Mouse (Mus musculus) erythroid progenitor cell, adult 5-6 weeks (primary cell): ENCODE results near the gene Myt1. TPM values are rescaled to one million over a fixed set of nuclear protein-coding genes. Genes with fewer than 3 reads are reported as not detected.

Experiments
- ATAC-seq: replicated peaks from 2 replicates; pipeline ENCODE4 v1.8.0; 2016; ENCODE audit warnings: moderate number of reproducible peaks, mild to moderate bottlenecking, moderate TSS enrichment, inconsistent platforms; ENCODE audit not compliant: poor library complexity, low FRiP score, severe bottlenecking
- total RNA-seq, 2 experiments: library from RNA; stranded (forward) in 1 of 2; stranded (reverse) in 1 of 2; fragments of 150-400 nt in 1 of 2; fragments of 186-747, 209-891 nt in 1 of 2; gene quantifications; 2 replicates each; pipeline versions ENCODE4 v1.2.3 to v1.2.4; 2015 to 2017; ENCODE audit warnings: low replicate concordance in 2 of 2

The Myt1 gene
- total RNA-seq (2015; ENCODE audit: low replicate concordance) (not detected in 2 replicates), total RNA-seq (2017; ENCODE audit: low replicate concordance) (not detected in 2 replicates)

- no peak for ATAC-seq
Observed at GRCm38 (mm10) chr2:181763006-181763830, at the start of gene Myt1. Gene Myt1, plus strand, starts transcription at chr2:181763332.

DNA sequence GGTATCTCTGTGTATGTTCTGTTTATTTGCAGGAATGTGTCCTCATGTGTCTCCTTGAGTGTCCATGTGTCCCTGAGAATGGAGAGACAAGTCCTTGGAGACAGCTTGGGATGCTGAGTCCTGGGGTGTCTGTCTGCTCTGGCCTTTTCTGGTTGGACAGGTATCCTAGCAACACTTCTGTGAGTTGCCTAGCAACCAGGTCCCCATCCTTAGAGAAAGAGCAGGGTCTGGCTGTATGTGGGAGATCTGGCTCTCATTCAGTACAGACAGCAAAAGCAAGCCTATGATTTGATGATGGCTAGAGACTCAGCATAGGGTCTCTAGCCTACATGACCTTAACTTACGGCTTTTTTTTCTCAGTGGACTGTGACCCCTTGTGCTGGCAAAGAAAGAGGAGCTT lies 49.4 kb upstream of the Myt1 start:
- no peak for ATAC-seq

- ATAC-seq, result no peak
Observed at GRCm38 (mm10) chr2:181714903-181715326, 48.2 kb upstream of the Myt1 start, which contains the start of gene Oprl1. Gene Oprl1, plus strand, starts transcription at chr2:181715016.

GRCm38 (mm10) chr2:181715382-181715781 lies 47.8 kb upstream of the Myt1 start:
- no peak for ATAC-seq

DNA sequence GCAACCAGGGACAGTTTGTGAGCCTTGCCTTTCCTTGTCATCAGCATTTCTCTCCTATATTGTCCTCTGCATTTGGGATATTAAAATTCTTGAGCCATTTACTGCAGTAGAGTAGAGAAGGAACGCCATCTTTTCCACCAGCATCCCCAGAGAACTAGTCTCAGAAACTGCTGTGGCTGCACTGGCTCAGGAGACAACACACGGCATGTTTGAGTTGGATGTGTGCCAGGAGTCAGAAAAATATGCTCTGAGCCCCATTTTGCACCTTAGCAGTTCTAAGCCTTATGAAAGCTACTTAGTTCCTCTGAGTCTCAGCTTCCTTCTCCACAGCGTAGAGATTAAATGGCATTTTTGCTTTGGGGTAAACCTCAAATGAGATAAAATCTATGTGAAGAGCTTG lies 46.1 kb upstream of the Myt1 start:
- ATAC-seq, result no peak

- no peak for ATAC-seq
Observed at GRCm38 (mm10) chr2:181720061-181720460, 43.1 kb upstream of the Myt1 start.

GRCm38 (mm10) chr2:181721200-181721599 lies 41.9 kb upstream of the Myt1 start:
- ATAC-seq, result no peak

DNA sequence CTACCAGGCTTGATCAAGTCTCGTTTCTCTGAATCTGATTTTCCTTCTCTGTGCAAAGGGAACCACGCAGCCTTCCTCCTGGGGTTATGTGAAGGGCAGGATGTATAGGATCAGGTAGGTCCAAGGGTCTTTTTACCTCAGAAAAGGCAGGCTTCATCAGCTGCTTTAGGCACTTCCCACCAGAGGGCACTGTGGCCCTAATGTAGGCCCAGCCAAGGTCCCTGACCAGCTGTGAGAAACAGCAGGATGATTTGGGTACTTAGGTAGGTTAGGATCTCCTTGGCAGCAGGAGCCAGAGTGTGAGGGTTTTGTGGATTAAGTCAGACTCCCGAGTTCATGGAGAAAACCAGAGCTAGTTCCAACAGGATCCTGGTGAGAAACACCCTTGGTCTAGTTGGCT lies 40.9 kb upstream of the Myt1 start:
- no peak for ATAC-seq

GRCm38 (mm10) chr2:181727659-181728262 lies 35.4 kb upstream of the Myt1 start:
- no peak for ATAC-seq

GRCm38 (mm10) chr2:181730051-181730450 lies 33.1 kb upstream of the Myt1 start:
- ATAC-seq, result no peak

DNA sequence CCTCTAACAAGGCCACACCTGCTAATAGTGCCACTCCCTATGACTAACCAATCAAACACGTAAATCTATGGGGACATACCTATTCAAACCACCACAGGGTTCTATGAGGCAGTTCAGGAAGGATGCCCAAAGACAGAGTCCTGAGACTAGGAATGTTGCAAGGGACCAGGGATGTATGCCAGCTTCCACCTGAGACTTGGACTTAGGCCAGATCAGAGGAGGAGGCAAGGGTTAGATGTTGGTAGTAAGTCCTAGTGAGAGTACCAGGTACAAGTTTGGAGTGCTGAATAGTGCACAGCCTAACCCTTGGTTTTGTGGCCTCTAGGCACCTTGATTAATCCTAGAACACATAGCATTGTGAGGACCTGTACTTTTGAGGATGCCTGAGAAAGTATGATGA lies 10.5 kb upstream of the Myt1 start:
- no peak for ATAC-seq

GRCm38 (mm10) chr2:181758147-181758725 lies 4.9 kb upstream of the Myt1 start:
- no peak for ATAC-seq

GRCm38 (mm10) chr2:181759041-181759440 lies 4.1 kb upstream of the Myt1 start:
- ATAC-seq, result no peak

GRCm38 (mm10) chr2:181763886-181764527 lies 875 bp downstream of the Myt1 start:
- no peak for ATAC-seq

GRCm38 (mm10) chr2:181764600-181764999 lies 1.5 kb downstream of the Myt1 start:
- ATAC-seq, result no peak

DNA sequence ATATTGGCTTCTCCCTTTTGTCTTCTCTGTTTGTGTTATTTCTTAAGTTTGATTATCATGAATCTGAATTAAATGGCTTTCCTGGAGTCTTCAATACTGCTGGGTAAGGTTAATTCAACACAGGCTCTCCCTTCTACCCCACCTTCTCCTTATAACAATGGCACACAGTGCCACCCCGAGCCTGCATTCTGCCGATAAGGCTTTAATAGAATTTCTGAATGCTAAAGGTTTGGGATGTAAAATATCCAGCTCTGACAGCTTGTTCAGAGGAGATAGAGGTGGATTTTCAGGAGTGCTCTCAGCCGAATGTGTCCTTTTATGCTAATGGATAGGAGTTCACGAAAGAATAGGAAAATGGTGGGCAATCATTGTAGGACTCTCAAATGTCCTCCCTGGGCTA lies 2.1 kb downstream of the Myt1 start:
- ATAC-seq, result no peak

DNA sequence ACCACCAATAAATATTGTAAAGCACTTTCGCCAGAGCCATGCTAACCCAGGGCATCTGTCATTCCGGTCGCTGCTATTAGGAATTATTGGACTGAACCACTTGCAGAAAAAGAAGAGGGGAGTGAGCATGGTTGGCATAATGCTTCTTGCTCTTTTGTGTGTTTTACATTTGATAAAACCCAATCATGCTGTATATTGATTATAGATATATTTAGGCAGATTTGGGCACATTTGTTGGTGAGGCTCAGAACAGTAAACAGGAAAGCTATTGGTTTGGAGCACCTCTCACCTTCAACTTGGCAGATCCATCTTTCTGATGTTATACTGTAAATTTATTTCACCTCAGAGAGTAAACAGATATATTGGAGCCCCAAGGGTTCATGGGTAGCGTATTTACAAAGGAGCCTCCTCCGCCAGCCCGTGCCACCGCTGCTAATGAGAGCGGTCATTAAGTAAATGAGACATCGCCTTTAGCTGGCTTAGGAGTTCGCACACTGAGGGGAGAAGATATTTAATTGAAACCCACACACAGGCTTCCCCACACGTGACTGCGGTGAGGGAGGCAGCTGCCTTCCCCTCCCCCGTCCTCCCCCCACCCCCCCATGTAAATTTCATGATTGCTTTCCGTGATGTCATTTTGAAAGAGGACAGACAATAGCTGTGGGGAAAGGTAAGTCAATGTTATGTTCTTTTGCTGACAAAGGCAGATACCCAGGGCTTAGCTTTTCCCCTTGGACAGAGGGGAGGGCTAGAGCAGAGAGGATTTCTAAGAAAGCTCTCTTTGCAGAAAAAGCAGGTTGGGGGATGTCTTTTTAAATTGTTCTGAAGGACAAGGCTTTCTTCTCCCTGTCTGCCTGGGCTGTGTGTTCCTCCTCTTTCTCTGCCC lies 3.8 kb downstream of the Myt1 start:
- ATAC-seq, result no peak

DNA sequence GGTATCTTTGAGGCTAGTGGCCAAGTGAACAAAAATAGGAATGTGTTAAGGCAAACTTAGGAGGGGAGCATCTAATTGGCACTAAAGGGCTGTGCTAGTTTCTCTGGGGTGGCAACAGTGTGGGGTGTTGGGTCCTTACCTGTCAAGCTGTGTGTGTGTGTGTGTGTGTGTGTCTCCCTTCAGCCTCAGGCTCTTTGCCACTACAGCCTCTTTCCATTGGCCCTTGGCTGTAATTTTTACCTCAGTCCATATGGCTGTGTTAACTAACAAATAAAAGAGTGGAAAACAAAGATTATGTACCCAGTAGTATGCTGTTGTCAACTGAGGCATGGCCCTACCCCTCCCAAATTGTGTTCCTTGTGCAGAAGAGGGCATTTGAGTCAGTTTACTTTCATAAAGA lies 5.3 kb downstream of the Myt1 start:
- no peak for ATAC-seq

DNA sequence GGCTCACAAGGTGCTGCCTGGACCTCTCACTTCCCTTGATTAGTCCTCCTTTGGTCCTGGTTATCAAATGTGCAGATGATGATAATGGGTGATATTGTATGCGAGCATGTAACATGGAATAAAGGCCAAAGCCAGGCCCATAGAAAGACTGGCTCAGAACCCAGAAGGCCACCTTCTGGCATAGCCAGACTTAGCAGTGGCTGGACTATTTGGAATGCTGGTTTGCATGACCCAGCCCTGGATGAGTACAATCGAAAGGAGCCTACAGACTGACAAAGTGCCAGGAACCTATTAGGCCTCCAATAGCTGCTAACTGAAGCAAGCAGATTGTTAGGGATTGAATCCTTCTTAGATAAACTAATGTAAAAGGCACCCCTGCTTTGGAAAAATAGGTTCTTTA lies 6.3 kb downstream of the Myt1 start:
- no peak for ATAC-seq
